Mouse (Mus musculus): ENCODE measurements around the gene Foxn3. TPM values are rescaled to one million over a fixed set of nuclear protein-coding genes. Genes with fewer than 3 reads are reported as not detected.
A peak's percentile ranks its signal among the peaks of the same experiment; 100 is the strongest.

Foxn3 gene
- polyA plus RNA-seq, 1 experiment from 2014 or later, result 75.5 TPM

DNA sequence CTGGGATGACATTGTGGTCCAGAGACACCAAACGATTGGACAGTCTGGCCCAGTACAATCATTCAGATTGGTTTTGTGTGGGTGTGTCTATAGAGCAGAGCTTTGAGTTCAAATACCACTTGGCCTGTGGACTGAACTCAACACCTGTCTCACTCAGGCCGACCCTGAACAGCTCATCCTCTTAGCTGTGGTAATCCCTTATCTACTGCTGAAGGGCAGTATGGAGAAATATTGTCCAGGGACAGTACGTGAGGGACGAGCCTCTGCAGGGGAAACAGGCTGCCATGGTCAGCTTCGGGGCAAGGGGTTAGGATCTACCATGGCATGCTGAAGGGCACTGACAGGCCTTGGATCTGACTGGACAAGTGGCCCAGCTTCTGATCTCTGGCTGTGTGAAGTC, 306.9 kb downstream of the Foxn3 start:
- Histone ChIP-seq H3K4me3 (ENCODE audit: low read depth, low read length) (no peak overlapping the region), H3K36me3 (ENCODE audit: control insufficient read depth, insufficient read depth, low read length) (no peaks in the 10 kb centered on the region), H3K4me1 (ENCODE audit: control insufficient read depth, insufficient read depth, low read length) (peaks cover 53% of the 10 kb centered on the region), H3K9ac (ENCODE audit: low read depth, low read length) (no peak overlapping the region), H3K27me3 (ENCODE audit: control insufficient read depth, insufficient read depth, low read length) (no peaks in the 10 kb centered on the region), H3K4me2 (no peak overlapping the region), H3K27ac (ENCODE audit: low read depth, low read length) (peak overlapping the region; percentile 46; the same call in 1 of the 2 replicates), H3K9me3 (replicated peaks; ENCODE audit: control insufficient read depth, low read length) (no peaks in the 10 kb centered on the region)
- no peak for ATAC-seq (replicated peaks; ENCODE audit: insufficient number of reproducible peaks, low FRiP score, low TSS enrichment)
- WGBS (ENCODE audit: insufficient replicate concordance), result 69% methylated on average over 5 of the region's 5 CpGs

DNA sequence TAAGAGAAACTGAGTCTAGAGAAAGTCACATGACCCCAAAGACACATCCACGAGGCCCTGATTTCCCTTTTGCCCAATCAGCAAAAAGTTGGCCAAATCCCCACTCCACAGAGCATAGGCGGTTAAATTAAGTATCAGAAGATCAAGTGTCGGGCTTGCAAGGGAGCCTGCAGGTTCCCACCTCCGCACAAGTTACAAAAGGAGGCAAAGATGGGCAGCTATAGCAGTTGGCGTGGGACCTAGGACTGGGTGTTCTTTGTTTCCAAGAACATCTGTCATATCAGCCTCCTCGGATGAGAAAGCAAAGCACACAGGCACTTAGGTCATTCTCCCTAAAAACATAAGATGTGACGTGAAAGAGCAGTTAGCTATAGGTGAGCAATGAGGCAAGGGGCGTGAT, 308.9 kb downstream of the Foxn3 start:
- H3K36me3 ChIP-seq (ENCODE audit: control insufficient read depth, insufficient read depth, low read length), result no peaks in the 10 kb centered on the region
- H3K4me3 ChIP-seq (ENCODE audit: low read depth, low read length), result no peak overlapping the region
- no peak overlapping the region for H3K4me2 ChIP-seq
- H3K4me1 ChIP-seq (ENCODE audit: control insufficient read depth, insufficient read depth, low read length), result peaks cover 50% of the 10 kb centered on the region
- H3K9me3 ChIP-seq (replicated peaks; ENCODE audit: control insufficient read depth, low read length), result no peaks in the 10 kb centered on the region
- H3K9ac ChIP-seq (ENCODE audit: low read depth, low read length), result no peak overlapping the region
- ATAC-seq (replicated peaks; ENCODE audit: insufficient number of reproducible peaks, low FRiP score, low TSS enrichment), result no peak
- no peaks in the 10 kb centered on the region for H3K27me3 ChIP-seq (ENCODE audit: control insufficient read depth, insufficient read depth, low read length)
- H3K27ac ChIP-seq (ENCODE audit: low read depth, low read length), result no peak overlapping the region
- WGBS (ENCODE audit: insufficient replicate concordance), result 86% methylated on average over 8 of the region's 8 CpGs

- no peak overlapping the region for H3K9ac ChIP-seq (ENCODE audit: low read depth, low read length)
- ATAC-seq (replicated peaks; ENCODE audit: insufficient number of reproducible peaks, low FRiP score, low TSS enrichment), result no peak
- H3K9me3 ChIP-seq (replicated peaks; ENCODE audit: control insufficient read depth, low read length), result no peaks in the 10 kb centered on the region
- H3K4me3 ChIP-seq (ENCODE audit: low read depth, low read length), result no peak overlapping the region
- no peaks in the 10 kb centered on the region for H3K27me3 ChIP-seq (ENCODE audit: control insufficient read depth, insufficient read depth, low read length)
- no peak overlapping the region for H3K4me2 ChIP-seq
- H3K36me3 ChIP-seq (ENCODE audit: control insufficient read depth, insufficient read depth, low read length), result no peaks in the 10 kb centered on the region
- WGBS (ENCODE audit: insufficient replicate concordance), result 90% methylated on average over 10 of the region's 10 CpGs
- no peak overlapping the region for H3K27ac ChIP-seq (ENCODE audit: low read depth, low read length)
- peaks cover 42% of the 10 kb centered on the region for H3K4me1 ChIP-seq (ENCODE audit: control insufficient read depth, insufficient read depth, low read length)
Measured at GRCm38 (mm10) chr12:99253562-99253961, 309.8 kb downstream of the Foxn3 start.

DNA sequence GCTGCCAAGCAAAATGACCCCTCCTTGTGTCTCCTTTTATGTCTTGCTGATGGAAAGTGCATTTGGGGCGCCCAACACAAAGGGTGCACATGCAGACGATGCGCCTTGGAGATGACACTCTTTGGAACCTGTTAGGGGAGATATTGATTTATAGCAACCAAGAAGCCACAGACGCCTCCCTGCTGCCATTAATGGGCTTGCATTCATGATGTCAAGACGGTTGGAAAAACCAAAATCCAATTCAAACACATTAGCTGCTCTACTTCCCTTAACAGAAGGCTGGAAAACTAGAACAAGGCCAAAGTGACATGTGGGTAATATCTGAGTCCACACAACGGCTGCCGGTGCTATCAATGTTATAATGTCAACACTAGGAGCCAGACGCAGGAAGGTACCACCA, 314.8 kb downstream of the Foxn3 start:
- H3K4me2 ChIP-seq, result no peak overlapping the region
- H3K4me1 ChIP-seq (ENCODE audit: control insufficient read depth, insufficient read depth, low read length), result peaks cover 14% of the 10 kb centered on the region
- no peak for ATAC-seq (replicated peaks; ENCODE audit: insufficient number of reproducible peaks, low FRiP score, low TSS enrichment)
- WGBS (ENCODE audit: insufficient replicate concordance), result 81% methylated on average over 8 of the region's 8 CpGs
- H3K27me3 ChIP-seq (ENCODE audit: control insufficient read depth, insufficient read depth, low read length), result no peaks in the 10 kb centered on the region
- H3K9ac ChIP-seq (ENCODE audit: low read depth, low read length), result no peak overlapping the region
- no peaks in the 10 kb centered on the region for H3K9me3 ChIP-seq (replicated peaks; ENCODE audit: control insufficient read depth, low read length)
- no peak overlapping the region for H3K4me3 ChIP-seq (ENCODE audit: low read depth, low read length)
- no peaks in the 10 kb centered on the region for H3K36me3 ChIP-seq (ENCODE audit: control insufficient read depth, insufficient read depth, low read length)
- H3K27ac ChIP-seq (ENCODE audit: low read depth, low read length), result no peak overlapping the region

DNA sequence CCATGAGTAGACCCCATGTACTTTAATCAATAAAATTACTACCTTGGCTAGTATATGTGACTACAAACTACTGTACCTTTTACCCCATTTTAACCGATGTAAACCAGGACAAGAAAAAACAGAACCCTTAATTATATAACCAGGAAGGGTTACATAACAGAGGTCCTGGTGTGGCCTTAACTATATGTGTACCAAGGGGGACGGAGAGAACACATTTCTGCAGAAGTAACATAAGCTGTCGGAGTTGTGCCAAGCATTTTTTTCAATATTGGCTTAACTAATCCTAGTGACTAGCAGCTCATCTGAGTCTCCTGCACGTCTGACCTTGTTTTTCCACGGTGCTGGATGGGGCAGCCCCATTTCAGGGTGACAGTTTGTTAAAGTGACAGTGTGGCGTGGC, 315.4 kb downstream of the Foxn3 start:
- Histone ChIP-seq H3K9ac (ENCODE audit: low read depth, low read length) (no peak overlapping the region), H3K4me2 (no peak overlapping the region), H3K27me3 (ENCODE audit: control insufficient read depth, insufficient read depth, low read length) (no peaks in the 10 kb centered on the region), H3K4me1 (ENCODE audit: control insufficient read depth, insufficient read depth, low read length) (peaks cover 14% of the 10 kb centered on the region), H3K36me3 (ENCODE audit: control insufficient read depth, insufficient read depth, low read length) (no peaks in the 10 kb centered on the region), H3K9me3 (replicated peaks; ENCODE audit: control insufficient read depth, low read length) (no peaks in the 10 kb centered on the region), H3K4me3 (ENCODE audit: low read depth, low read length) (no peak overlapping the region), H3K27ac (ENCODE audit: low read depth, low read length) (no peak overlapping the region)
- ATAC-seq (replicated peaks; ENCODE audit: insufficient number of reproducible peaks, low FRiP score, low TSS enrichment), result no peak
- WGBS (ENCODE audit: insufficient replicate concordance), result 77% methylated on average over 6 of the region's 6 CpGs

DNA sequence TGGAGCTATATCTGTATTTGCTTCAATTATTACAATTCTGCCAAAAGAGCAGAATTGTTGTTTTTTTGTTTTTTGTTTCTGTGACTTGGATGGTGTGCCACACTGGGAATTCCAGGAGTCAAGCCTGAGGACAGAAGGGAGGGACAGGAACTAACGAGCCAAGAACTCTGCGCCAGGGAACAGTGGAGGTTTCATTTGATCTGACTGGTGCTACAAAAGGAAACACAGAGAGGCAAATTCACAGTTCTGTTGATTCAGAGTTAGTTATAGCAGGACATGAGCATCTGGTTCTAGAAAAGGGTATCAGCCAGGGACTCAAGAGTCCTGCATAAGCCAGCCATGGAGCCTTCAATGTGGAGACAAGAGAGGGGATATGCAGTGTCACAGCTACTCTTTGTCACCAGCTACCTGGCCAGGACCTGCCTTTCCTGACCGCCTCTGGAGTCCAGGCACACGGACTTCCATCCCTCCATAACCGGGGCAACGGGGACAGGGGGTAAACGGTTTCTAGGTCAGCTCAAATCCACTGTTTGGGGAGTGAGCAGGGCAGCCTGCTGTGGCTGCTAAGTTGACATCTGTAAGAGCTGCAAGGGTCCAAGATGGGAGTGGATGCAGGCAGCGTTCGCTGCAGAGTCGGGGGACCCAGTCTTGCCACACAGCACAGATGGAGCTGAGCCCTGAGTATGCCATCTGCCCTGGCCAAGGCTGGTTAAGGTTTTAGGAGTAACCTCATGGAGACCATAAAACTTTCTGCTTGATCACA, 316.2 kb downstream of the Foxn3 start:
- Histone ChIP-seq H3K4me1 (ENCODE audit: control insufficient read depth, insufficient read depth, low read length) (peaks cover 14% of the 10 kb centered on the region), H3K4me3 (ENCODE audit: low read depth, low read length) (no peak overlapping the region), H3K4me2 (no peak overlapping the region), H3K36me3 (ENCODE audit: control insufficient read depth, insufficient read depth, low read length) (no peaks in the 10 kb centered on the region), H3K27me3 (ENCODE audit: control insufficient read depth, insufficient read depth, low read length) (no peaks in the 10 kb centered on the region), H3K9ac (ENCODE audit: low read depth, low read length) (no peak overlapping the region), H3K9me3 (replicated peaks; ENCODE audit: control insufficient read depth, low read length) (no peaks in the 10 kb centered on the region), H3K27ac (ENCODE audit: low read depth, low read length) (no peak overlapping the region)
- ATAC-seq (replicated peaks; ENCODE audit: insufficient number of reproducible peaks, low FRiP score, low TSS enrichment), result no peak
- 83% methylated on average over 10 of the region's 10 CpGs for WGBS (ENCODE audit: insufficient replicate concordance)

GRCm38 (mm10) chr12:99244673-99245072, 318.7 kb downstream of the Foxn3 start:
- H3K4me2 ChIP-seq, result no peak overlapping the region
- no peak overlapping the region for H3K9ac ChIP-seq (ENCODE audit: low read depth, low read length)
- no peak for ATAC-seq (replicated peaks; ENCODE audit: insufficient number of reproducible peaks, low FRiP score, low TSS enrichment)
- H3K27ac ChIP-seq (ENCODE audit: low read depth, low read length), result no peak overlapping the region
- no peaks in the 10 kb centered on the region for H3K9me3 ChIP-seq (replicated peaks; ENCODE audit: control insufficient read depth, low read length)
- 86% methylated on average over 9 of the region's 9 CpGs for WGBS (ENCODE audit: insufficient replicate concordance)
- H3K4me1 ChIP-seq (ENCODE audit: control insufficient read depth, insufficient read depth, low read length), result 0 out of 2 replicates have a peak, but pooled peaks cover 6% of the 10 kb centered on the region
- H3K27me3 ChIP-seq (ENCODE audit: control insufficient read depth, insufficient read depth, low read length), result no peaks in the 10 kb centered on the region
- no peaks in the 10 kb centered on the region for H3K36me3 ChIP-seq (ENCODE audit: control insufficient read depth, insufficient read depth, low read length)
- no peak overlapping the region for H3K4me3 ChIP-seq (ENCODE audit: low read depth, low read length)

DNA sequence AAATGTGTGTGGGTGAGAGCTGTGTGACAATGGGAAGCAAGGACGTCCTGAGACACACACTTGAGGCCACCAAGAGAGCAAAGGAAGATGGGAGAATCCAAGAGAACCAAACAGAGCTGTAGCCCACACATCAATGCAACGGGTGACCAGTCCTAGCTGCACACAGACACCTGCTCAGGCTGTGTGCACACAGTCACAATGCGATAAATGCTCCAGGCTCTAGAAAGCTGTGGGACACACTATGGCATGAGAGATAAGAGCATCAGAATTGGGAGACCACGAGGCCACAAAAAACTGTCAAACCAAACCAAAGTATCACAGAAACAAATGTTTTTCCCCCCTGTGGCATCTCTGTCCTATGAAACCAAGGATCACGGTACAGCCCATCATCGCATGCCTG, 319.1 kb downstream of the Foxn3 start:
- Histone ChIP-seq H3K4me1 (ENCODE audit: control insufficient read depth, insufficient read depth, low read length) (0 out of 2 replicates have a peak, but pooled peaks cover 6% of the 10 kb centered on the region), H3K27ac (ENCODE audit: low read depth, low read length) (no peak overlapping the region), H3K36me3 (ENCODE audit: control insufficient read depth, insufficient read depth, low read length) (no peaks in the 10 kb centered on the region), H3K9me3 (replicated peaks; ENCODE audit: control insufficient read depth, low read length) (no peaks in the 10 kb centered on the region), H3K9ac (ENCODE audit: low read depth, low read length) (no peak overlapping the region), H3K4me3 (ENCODE audit: low read depth, low read length) (no peak overlapping the region), H3K27me3 (ENCODE audit: control insufficient read depth, insufficient read depth, low read length) (no peaks in the 10 kb centered on the region), H3K4me2 (no peak overlapping the region)
- no peak for ATAC-seq (replicated peaks; ENCODE audit: insufficient number of reproducible peaks, low FRiP score, low TSS enrichment)
- 80% methylated on average over 6 of the region's 6 CpGs for WGBS (ENCODE audit: insufficient replicate concordance)

DNA sequence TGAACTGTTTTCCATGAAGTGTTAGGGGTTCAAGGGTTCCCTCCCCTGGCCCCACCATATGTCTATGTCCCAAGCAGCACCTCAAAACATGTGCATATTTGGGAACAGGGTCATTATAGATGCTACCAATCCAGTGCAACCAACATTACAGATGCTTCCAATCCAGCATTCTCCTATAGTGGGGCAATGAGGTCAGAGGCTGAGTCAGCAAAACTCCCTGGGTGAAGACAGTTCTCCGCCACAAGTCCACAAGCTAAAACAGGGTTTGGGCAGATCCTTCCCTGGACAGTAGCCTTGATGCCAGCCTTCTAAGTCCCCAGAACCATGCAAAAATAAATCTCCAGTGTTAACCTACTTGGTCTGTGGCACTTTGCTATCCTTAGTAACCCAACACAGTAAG, 320.1 kb downstream of the Foxn3 start:
- no peak overlapping the region for H3K4me3 ChIP-seq (ENCODE audit: low read depth, low read length)
- 0 out of 2 replicates have a peak, but pooled peaks cover 6% of the 10 kb centered on the region for H3K4me1 ChIP-seq (ENCODE audit: control insufficient read depth, insufficient read depth, low read length)
- WGBS (ENCODE audit: insufficient replicate concordance), result 90% methylated on average over 1 of the region's 1 CpGs
- no peaks in the 10 kb centered on the region for H3K36me3 ChIP-seq (ENCODE audit: control insufficient read depth, insufficient read depth, low read length)
- no peak for ATAC-seq (replicated peaks; ENCODE audit: insufficient number of reproducible peaks, low FRiP score, low TSS enrichment)
- no peaks in the 10 kb centered on the region for H3K9me3 ChIP-seq (replicated peaks; ENCODE audit: control insufficient read depth, low read length)
- H3K27me3 ChIP-seq (ENCODE audit: control insufficient read depth, insufficient read depth, low read length), result no peaks in the 10 kb centered on the region
- no peak overlapping the region for H3K4me2 ChIP-seq
- H3K9ac ChIP-seq (ENCODE audit: low read depth, low read length), result no peak overlapping the region
- no peak overlapping the region for H3K27ac ChIP-seq (ENCODE audit: low read depth, low read length)
